Mouse (Mus musculus) heart, postnatal 0 days (tissue): ENCODE data around the gene Stk39. TPM values are rescaled to one million over a fixed set of nuclear protein-coding genes. Genes with fewer than 3 reads are reported as not detected.

ENCODE experiments used
- ATAC-seq: fragments of 200-750 bp; cut with Nextera tagmentation; 2 replicates; pipeline ENCODE4 v1.8.0; 2017; ENCODE audit warnings: low read depth, moderate number of reproducible peaks, moderate library complexity; ENCODE audit not compliant: insufficient read depth
- DNase-seq: peaks from one replicate; pipeline ENCODE4 v3.0.0-alpha.2; 2016; ENCODE audit warnings: low spot score
- H3K27ac ChIP-seq: fragments of 300-500 bp; sonication (generic); 2 replicates; pipeline ENCODE4 v1.5.1; 2014; ENCODE audit warnings: low read depth, mild to moderate bottlenecking
- H3K27me3 ChIP-seq: fragments of 300-500 bp; sonication (generic); 2 replicates; pipeline ENCODE4 v1.6.1; 2014; ENCODE audit warnings: low read length, mixed read lengths; ENCODE audit not compliant: control insufficient read depth, insufficient read depth
- H3K36me3 ChIP-seq: fragments of 300-500 bp; sonication (generic); replicated peaks from 2 replicates; pipeline ENCODE4 v1.6.1; 2014; ENCODE audit warnings: low read length, mixed read lengths; ENCODE audit not compliant: control insufficient read depth, insufficient read depth
- H3K4me1 ChIP-seq: fragments of 300-500 bp; sonication (generic); 2 replicates; pipeline ENCODE4 v1.6.1; 2014; ENCODE audit warnings: antibody characterized with exemption; ENCODE audit not compliant: control insufficient read depth, insufficient read depth
- H3K4me2 ChIP-seq: fragments of 300-500 bp; sonication (generic); 2 replicates; pipeline ENCODE4 v1.6.1; 2014; ENCODE audit warnings: low read depth, mild to moderate bottlenecking, low read length, moderate library complexity
- H3K4me3 ChIP-seq: fragments of 300-500 bp; sonication (generic); 2 replicates; pipeline ENCODE4 v1.5.1; 2014; ENCODE audit warnings: low read depth, low read length
- H3K9ac ChIP-seq: fragments of 300-500 bp; sonication (generic); replicated peaks from 2 replicates; pipeline ENCODE4 v1.6.1; 2014; ENCODE audit warnings: low read depth, low read length, mixed read lengths
- H3K9me3 ChIP-seq: fragments of 300-500 bp; sonication (generic); replicated peaks from 2 replicates; pipeline ENCODE4 v1.6.1; 2016; ENCODE audit warnings: low read length; ENCODE audit not compliant: control insufficient read depth
- CTCF ChIP-seq: IDR thresholded peaks from 2 replicates; pipeline ENCODE4 v1.5.1; 2016; ENCODE audit warnings: antibody characterized with exemption, control low read depth, low read depth
- EP300 ChIP-seq: IDR thresholded peaks from 2 replicates; pipeline ENCODE4 v1.6.1; 2016; ENCODE audit warnings: antibody characterized with exemption, low read depth
- WGBS: fragments of 180-500 bp; shearing (Covaris S2); extraction: QIAGEN DNeasy Blood & Tissue Kit; methylation state at CpG from one replicate; pipeline ENCODE4 v1.1.7; 2014; 5-methylcytosine and 5-hydroxymethylcytosine counted together
- polyA plus RNA-seq: library from polyadenylated mRNA; unstranded; fragments of >200 nt; fragmentation: Nextera tagmentation; extraction: Ambion mirVana; gene quantifications from 2 replicates; pipeline ENCODE4 v1.2.1, GENCODE M21; 2015
- total RNA-seq: library from RNA; depleted of rRNA; stranded (reverse); fragments of >200 nt; gene quantifications from 2 replicates; pipeline ENCODE4 v1.2.3, GENCODE M21; 2014; ENCODE audit warnings: low replicate concordance

The Stk39 gene
- total and polyA plus RNA-seq, 2 experiments from 2014 or later = 81.8 to 93.2 TPM

DNA sequence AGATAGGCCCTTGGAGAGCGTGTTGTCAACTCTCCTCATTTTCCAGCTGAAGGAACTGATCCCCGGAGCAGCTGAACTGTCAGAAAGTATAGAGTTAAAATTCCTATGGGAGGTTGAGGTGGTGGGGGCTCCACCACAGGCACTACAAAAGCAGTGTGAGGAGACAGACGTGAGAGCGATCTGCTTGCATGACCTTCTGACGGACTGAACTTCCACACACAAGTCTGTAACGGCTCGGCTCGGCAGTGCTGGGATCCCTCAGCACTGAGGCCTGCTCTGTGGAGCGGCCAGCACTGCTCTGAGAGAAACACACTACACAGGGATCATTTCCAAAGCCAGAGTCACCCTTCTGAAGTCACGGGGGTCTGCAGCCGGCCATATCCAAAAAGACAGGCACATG lies 92.4 kb downstream of the Stk39 start:
- H3K36me3 ChIP-seq = 0 out of 2 replicates have a peak, but pooled peaks cover 9% of the 10 kb centered on the region
- no peaks in the 10 kb centered on the region for H3K9me3 ChIP-seq
- 27% methylated on average over 11 of the region's 11 CpGs for WGBS
- peaks cover 57% of the 10 kb centered on the region for H3K4me1 ChIP-seq
- H3K4me2 ChIP-seq = no peak overlapping the region
- ATAC-seq = 0 out of 2 replicates have a peak, but pooled peaks have one; percentile 13
- TF ChIP-seq EP300 = no peak
- TF ChIP-seq CTCF = no peak
- H3K27ac ChIP-seq = peak overlapping the region; percentile 89
- H3K9ac ChIP-seq = no peak overlapping the region
- H3K4me3 ChIP-seq = no peak overlapping the region
- no peak for DNase-seq
- no peaks in the 10 kb centered on the region for H3K27me3 ChIP-seq

DNA sequence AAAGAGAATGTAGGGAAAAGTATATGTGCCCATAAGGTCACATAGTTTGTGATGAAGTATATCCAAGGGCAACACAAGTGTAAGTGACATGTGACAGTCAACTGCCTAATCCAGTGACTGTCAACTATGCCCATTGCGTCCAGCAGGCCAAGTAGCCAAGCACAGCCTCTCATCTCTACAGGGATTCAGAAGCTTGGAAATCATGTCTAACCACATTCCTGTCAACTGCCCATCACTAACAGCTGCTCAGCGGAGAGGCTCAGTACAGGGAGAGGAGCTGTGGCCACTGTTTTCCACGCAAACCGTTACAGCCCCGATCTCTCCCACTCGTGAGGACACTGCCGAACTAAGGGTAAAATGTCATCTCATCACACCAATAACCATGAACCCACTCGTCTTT lies 93.7 kb downstream of the Stk39 start:
- Histone ChIP-seq H3K27me3 (no peaks in the 10 kb centered on the region), H3K4me1 (peaks cover 69% of the 10 kb centered on the region), H3K27ac (peak overlapping the region; percentile 89), H3K4me2 (peak overlapping the region; percentile 38), H3K9me3 (no peaks in the 10 kb centered on the region), H3K36me3 (no peaks in the 10 kb centered on the region), H3K4me3 (no peak overlapping the region), H3K9ac (no peak overlapping the region)
- DNase-seq (peak; percentile 87), ATAC-seq (peak; percentile 93)
- 31% methylated on average over 8 of the region's 8 CpGs for WGBS
- TF ChIP-seq EP300 (peak; percentile 97), CTCF (no peak)

DNA sequence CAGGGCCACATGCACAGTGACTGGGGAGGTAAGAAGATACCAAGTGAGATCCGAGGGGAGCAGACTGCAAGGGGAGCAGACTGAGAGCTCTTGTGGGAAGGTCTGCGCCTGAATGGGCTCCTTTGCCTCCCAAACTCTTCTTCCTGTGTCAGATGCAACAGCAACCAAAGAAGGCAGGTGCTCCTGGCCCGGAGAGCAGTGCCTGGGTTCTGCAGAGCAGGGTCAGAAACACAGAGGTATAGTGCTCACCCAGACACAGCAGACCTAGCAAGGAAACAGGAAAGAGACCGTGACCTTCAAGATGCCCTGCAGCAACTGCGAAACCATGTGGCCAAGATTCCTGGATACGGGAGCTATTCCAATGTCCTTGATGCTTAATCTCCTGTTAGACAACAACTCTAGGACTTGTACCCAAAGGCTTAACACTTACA lies 94.8 kb downstream of the Stk39 start:
- Histone ChIP-seq H3K9ac (peak overlapping the region; percentile 36; the same call in 1 of the 2 replicates), H3K27ac (peak overlapping the region; percentile 89), H3K9me3 (no peaks in the 10 kb centered on the region), H3K36me3 (no peaks in the 10 kb centered on the region), H3K27me3 (no peaks in the 10 kb centered on the region), H3K4me1 (peaks cover 74% of the 10 kb centered on the region), H3K4me2 (peak overlapping the region; percentile 38), H3K4me3 (peak overlapping the region; percentile 18)
- TF ChIP-seq EP300 = no peak
- ATAC-seq = no peak; the same call in 1 of the 2 replicates
- peak; percentile 43 for DNase-seq
- WGBS = 31% methylated on average over 6 of the region's 6 CpGs

DNA sequence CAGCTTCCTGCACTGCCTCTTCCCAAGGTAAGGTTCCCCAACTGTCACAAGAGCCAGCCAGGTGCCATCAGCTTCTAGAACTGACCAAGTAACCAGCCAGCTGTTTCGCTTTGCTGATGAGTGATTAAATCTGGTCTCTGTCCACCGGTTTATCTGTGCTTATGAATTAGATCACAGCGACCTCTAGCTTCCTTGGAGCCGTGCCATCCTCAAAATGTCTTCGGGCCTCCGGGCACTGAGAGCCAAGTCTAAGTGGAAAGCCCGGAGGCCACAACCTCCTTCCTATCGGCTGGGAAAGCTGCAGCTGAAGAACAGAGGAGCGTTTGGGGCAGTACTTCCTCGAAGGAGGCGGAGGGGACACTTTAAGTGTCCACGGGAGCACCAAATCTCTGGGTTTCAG lies 95.4 kb downstream of the Stk39 start:
- 14% methylated on average over 12 of the region's 12 CpGs for WGBS

DNA sequence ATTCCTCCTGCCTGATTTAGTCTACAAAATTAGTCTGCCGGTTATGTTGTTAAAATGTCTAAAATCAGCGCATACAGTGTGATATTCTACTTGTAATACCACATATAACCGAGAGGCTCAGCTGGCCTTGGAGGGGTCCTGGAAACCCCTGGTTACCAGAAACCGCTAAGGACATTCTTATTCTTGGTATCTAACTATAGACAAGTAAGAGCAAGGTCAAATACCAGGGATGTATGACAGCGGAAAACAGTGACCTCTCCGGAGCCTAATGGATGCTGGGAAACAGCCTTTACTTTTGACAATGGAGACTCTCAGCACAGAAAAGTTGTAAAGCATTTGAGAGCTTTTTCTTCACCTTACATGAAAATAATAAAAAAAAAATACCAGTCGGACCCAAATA lies 97.9 kb downstream of the Stk39 start:
- no peak for ATAC-seq
- peak overlapping the region; percentile 43 for H3K27ac ChIP-seq
- TF ChIP-seq EP300 (no peak), CTCF (no peak)
- H3K4me2 ChIP-seq = no peak overlapping the region
- H3K4me1 ChIP-seq = peaks cover 63% of the 10 kb centered on the region
- H3K9me3 ChIP-seq = no peaks in the 10 kb centered on the region
- H3K9ac ChIP-seq = no peak overlapping the region
- H3K36me3 ChIP-seq = 0 out of 2 replicates have a peak, but pooled peaks cover 6% of the 10 kb centered on the region
- no peaks in the 10 kb centered on the region for H3K27me3 ChIP-seq
- 36% methylated on average over 7 of the region's 7 CpGs for WGBS
- no peak overlapping the region for H3K4me3 ChIP-seq
- no peak for DNase-seq

More for the DNA sequence above, 95.4 kb downstream of the Stk39 start:
- Histone ChIP-seq H3K9ac (peak overlapping the region; percentile 36; the same call in 1 of the 2 replicates), H3K27ac (peak overlapping the region; percentile 89), H3K36me3 (no peaks in the 10 kb centered on the region), H3K4me3 (no peak overlapping the region; the same call in 1 of the 2 replicates), H3K9me3 (no peaks in the 10 kb centered on the region), H3K4me1 (peaks cover 80% of the 10 kb centered on the region), H3K4me2 (peak overlapping the region; percentile 38), H3K27me3 (no peaks in the 10 kb centered on the region)
- peak; percentile 72 for DNase-seq
- ATAC-seq = no peak
- TF ChIP-seq CTCF (peak; percentile 42; the same call in 1 of the 2 replicates), EP300 (no peak)

DNA sequence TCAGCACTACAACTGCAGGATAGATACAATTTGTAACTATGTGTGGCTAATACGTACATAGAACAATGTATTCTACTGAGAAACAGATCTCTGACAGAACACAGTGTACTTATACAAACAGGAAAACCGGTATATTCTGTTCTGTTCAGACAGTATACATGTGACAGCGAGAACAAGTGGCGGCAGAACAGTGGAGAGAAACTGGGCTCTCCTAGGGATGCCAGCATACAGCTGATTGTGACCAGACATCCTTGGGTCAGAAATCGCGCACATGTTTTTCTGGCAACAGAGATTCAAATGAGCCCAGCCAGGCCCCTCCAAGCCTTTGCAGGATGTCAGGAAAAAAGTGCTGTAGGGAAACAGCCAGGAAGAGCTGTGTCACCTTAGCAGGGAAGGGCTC lies 100.2 kb downstream of the Stk39 start:
- TF ChIP-seq CTCF (no peak), EP300 (no peak)
- DNase-seq (peak; percentile 61), ATAC-seq (peak; percentile 39; the same call in 1 of the 2 replicates)
- WGBS = 35% methylated on average over 6 of the region's 6 CpGs
- Histone ChIP-seq H3K9me3 (no peaks in the 10 kb centered on the region), H3K36me3 (0 out of 2 replicates have a peak, but pooled peaks cover 6% of the 10 kb centered on the region), H3K27ac (peak overlapping the region; percentile 78), H3K4me1 (peaks cover 54% of the 10 kb centered on the region), H3K4me2 (no peak overlapping the region), H3K4me3 (no peak overlapping the region), H3K27me3 (no peaks in the 10 kb centered on the region), H3K9ac (no peak overlapping the region)
